Mouse (Mus musculus) myocyte (in vitro differentiated cells): Measurements from ENCODE around the gene Zswim3.

Experiments
- E2F4 ChIP-seq: IDR thresholded peaks from one replicate; pipeline ENCODE4 v1.6.1; 2011; ENCODE audit warnings: mild to moderate bottlenecking, control low read depth, moderate library complexity; ENCODE audit not compliant: insufficient read depth
- MAX ChIP-seq: IDR thresholded peaks from one replicate; pipeline ENCODE4 v1.6.1; 2011; ENCODE audit warnings: low read depth, mild to moderate bottlenecking, control low read depth
- POLR2A ChIP-seq: IDR thresholded peaks from one replicate; pipeline ENCODE4 v1.6.1; 2011; ENCODE audit warnings: low read depth, mild to moderate bottlenecking, control low read depth, moderate library complexity; ENCODE audit not compliant: insufficient read length
- POLR2AphosphoS2 ChIP-seq: IDR thresholded peaks from one replicate; pipeline ENCODE4 v1.6.1; 2011; ENCODE audit warnings: low read depth, control low read depth; ENCODE audit not compliant: insufficient read length
- USF1 ChIP-seq: IDR thresholded peaks from one replicate; pipeline ENCODE4 v1.6.1; 2011; ENCODE audit warnings: low read depth, mild to moderate bottlenecking, control low read depth, moderate library complexity

DNA sequence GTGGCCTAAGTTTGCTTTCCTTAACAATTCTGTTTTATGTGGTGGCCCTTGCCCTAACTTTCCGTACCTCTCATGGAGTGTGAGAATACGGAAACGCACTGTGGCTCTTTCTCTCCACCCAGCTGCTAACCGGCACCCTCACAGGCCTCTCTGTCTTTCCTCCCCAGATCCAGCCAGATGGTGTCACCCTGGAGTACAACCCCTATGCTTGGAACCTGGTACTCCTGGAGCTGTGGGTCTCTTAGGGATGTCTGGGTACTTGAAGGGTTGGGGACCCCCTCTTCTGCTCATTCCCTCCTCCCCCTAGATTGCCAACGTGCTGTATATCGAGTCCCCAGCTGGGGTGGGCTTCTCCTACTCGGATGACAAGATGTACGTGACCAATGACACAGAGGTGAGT, 29.6 kb downstream of the Zswim3 start:
- TF ChIP-seq USF1 (no peak), POLR2A (no peak), POLR2AphosphoS2 (peak; percentile 18), E2F4 (no peak), MAX (no peak)
